Mouse (Mus musculus): ENCODE measurements around the gene Mdm4.
"Not testable (repeated sequence)": the region's sequence is repeated elsewhere in the genome, so short reads cannot be mapped to it uniquely, and the experiment has no call there.

The Mdm4 gene

DNA sequence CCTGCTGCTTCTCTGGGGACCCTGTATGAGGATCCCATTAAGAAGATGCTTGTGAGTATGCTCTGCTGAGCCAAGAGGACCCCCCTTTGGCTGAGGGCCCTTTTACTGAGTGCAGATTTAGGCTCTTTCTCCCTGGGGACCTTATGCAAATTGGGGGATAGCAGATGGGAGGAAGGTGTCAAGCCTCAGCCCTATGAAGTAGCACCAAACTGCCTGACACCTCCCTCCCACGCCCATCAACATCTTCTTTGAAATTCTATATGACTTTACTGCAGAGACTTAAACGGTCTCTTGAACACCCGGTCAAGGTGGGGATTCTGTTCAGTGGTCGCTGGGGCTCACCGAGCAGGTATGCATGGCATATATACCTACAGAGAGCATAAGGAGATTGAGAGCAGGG, 22.7 kb upstream of the Mdm4 start:
- in situ Hi-C loops (cut with MseI, MboI) = loop anchor here (5.0 kb wide), 1 partner anchor 34 kb away; no protein-coding TSS in a partner anchor

DNA sequence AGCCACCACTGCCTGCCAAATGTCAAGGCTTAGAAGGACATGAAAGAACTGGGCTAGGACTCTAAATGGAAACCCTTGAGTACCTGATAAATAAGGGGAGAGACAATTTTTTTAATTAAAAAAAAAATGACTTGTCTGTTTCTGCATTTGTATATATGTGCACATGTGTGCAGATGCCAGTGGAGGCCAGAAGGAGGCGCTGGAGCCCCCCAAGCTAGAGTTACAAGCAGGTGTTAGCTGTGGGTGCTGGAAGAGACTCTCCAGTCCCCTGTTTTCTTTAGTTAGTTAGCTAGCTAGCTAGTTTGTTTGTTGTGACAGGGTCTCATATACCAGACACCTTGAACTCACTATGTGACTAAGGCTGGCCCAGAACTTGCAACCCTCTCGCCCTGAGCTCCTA, 21.5 kb upstream of the Mdm4 start:
- in situ Hi-C loops (cut with MseI, MboI) = loop anchor here (5.0 kb wide), 1 partner anchor 35 kb away; no protein-coding TSS in a partner anchor

DNA sequence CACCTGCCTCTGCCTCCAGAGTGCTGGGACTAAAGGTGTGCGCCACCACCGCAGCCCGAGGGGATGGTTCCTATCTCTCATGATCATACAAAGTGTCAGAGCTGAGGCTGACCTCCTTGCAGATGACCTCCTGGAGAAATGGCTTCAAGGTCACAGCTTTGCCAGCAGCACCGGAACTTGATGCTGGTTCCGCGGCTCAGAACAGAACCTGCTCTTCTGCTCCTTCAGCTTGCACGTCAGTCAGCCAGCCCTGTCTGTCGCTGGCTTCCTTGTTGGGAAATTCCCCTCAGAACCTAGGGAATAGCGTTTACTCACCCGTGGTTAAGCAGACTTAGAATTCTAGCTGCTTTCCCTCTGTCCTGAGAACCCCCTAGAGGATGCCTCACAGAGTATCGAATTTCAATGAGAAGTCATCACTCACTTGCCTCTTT, 19.7 kb upstream of the Mdm4 start:
- in situ Hi-C loops (cut with MseI, MboI) = loop anchor here (5.0 kb wide), 1 partner anchor 37 kb away; no protein-coding TSS in a partner anchor

DNA sequence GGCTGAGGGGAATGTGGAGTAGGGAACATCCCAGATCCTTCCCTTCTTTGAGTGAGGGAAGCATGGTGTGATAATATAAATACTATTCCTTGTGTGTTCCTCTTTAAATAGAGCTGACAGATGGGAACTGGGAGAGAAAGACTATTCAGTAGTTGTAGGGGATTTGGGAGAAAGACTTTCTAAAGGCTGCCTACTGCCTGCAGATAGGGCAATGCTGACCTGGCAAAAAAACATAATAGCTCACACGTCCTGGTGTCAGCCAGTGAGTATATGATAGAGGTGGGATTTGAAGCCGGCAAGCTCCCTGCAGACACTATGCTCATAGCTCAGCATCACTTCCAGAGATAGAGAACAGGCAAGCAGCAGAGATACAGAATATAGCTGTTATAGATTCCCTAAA, 18.3 kb upstream of the Mdm4 start:
- in situ Hi-C loops (cut with MseI, MboI) = loop anchor here in 1 of 2 experiments (10.0 kb wide), 1 partner anchor 86 kb away; the partner anchor contains the start of gene Ppp1r15b

DNA sequence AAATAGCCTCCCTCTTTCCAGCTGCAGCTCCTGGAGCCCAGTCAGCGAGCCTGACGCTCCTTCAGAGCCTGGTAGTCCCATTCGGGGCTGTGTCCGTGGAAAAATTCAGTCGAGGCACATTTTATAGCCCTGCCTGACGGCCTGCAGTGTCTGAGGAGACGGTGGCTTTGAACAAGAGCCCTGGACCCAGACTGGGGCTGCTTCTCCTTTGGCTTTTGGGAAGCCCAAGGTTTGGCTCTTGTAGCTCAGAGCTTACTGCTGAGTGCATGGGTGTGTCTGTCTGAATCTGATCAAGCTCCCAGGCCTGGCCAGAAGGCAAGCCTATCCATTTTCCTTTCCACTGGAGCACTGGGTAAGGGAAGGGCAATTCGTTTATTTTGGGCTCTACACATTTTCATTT, 17.2 kb upstream of the Mdm4 start:
- in situ Hi-C loops (cut with MseI, MboI) = loop anchor here in 1 of 2 experiments (10.0 kb wide), 1 partner anchor 87 kb away; the partner anchor contains the start of gene Ppp1r15b

DNA sequence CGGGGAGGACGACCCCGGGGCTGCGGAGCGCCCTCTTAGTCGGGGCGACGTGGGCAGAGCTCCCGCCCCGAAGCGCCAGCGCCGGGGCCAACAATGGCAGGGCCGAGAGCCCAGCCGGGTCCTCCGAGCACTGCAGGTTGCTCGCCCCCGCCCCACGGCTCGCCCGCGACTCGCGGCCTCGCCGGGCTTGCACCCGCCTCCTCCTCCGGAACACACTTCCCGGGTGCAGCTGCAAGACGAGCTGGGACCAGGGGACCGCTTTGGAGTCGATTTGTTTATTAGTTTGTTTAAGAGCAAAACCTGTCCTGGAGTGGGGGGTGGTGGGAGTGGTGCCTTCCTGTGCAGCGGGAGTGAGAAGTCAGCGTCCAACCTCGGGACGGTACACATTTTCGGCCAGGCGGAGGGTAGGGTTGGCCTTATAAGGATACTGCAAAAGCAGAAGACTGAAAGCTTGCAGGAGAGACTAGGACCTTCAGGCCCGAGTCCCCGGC, 16.1 kb upstream of the Mdm4 start:
- in situ Hi-C loops (cut with MseI, MboI) = loop anchor here in 1 of 2 experiments (10.0 kb wide), 1 partner anchor 88 kb away; the partner anchor contains the start of gene Ppp1r15b

DNA sequence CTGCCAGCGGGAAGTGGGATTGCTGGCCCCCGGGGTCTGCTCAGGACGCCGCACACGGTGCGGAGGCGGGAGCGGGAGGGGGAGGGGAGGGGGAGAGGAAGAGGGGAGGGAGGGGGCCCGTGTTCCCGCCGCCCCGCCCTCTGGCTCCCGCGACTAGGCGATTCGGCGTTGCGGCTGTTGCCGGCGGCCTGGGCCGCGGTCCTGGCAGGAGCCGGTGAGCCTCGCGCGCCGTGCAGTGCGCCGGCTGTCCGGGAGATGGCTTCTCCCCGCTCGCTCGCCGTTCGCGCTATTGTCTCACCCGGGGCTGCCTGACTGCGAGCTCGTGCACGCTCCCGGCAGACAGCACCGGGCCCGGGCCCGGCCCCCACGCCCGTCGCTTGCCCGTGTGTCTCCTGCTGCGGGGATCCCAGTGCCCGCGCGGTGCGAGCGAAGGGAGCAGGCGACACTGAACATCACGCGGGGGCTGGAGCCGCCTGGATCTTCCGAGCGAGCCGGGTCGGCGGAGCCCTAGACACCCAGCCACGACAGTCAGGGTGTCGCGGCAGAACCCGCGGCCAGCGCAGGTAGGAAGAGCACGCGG, 15.6 kb upstream of the Mdm4 start:
- in situ Hi-C loops (cut with MseI, MboI) = loop anchor here in 1 of 2 experiments (10.0 kb wide), 1 partner anchor 89 kb away; the partner anchor contains the start of gene Ppp1r15b

DNA sequence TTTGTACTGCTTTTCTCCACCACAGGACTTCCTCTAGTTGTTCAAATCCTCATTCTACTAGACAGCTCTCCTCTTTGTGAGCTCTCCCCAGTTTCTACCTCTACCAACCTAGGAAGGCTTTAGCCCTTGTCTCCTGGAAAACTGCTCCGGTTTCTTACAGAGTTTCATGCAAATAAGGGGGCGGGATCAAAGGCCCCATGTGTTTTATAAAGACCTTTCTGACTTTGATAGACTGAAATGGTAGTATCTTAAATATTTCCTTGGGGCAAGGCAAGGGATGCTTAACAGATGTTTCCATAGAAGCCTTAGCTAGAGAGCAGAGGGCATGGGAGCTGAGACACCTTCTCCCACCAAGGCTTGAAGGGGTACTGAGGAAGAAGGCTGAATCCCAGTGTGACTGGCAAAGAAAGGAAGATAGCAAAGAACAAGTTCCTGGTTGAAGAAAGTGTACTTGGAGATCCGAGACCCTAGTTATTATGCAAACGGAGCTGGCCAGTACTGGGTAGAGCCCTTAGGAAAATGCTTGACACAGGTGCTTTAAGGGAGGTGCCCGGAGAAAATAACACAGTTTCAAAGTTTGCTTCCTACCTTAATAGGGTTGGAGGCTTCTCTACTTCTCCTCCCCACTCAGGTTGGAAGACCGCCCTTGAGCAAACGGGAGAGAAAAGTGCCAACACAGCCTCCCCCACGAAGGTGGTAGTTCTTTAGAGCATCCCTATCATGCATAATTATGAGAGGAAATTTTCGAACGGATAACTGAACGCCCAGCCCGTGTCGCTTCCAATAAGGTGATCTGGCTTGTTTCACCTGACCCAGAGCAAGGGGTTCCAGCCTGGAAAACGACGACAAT, 14.9 kb upstream of the Mdm4 start, which contains the start of gene Pik3c2b:
TSS of gene Pik3c2b (plus strand) at position 657 of the 850 bp plus-strand sequence.
- in situ Hi-C loops (cut with MseI, MboI) = loop anchor here in 1 of 2 experiments (10.0 kb wide), 1 partner anchor 90 kb away; the partner anchor contains the start of gene Ppp1r15b

DNA sequence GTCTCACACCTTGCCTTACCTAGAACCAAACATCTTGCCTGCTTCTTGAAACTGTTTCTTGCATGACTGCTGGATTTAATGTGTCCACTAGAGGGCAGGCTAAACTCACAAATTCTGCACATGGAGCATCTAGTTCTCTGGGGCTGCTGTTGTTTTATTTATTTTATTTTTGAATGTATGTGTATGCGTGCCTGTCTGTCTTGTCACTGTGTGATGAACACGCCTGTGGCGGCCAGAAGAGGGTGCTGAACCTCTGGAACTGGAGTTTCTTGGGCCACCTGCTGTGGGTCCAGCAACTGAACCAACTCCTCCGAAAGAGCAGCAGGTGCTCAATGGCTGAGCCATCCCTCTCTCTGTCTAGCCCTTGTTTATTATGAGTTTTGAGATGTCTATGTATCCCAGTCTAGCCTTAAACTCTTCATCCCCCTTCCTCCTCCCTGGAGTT, 9.2 kb upstream of the Mdm4 start:
- in situ Hi-C loops (cut with MseI, MboI) = no loop called here

DNA sequence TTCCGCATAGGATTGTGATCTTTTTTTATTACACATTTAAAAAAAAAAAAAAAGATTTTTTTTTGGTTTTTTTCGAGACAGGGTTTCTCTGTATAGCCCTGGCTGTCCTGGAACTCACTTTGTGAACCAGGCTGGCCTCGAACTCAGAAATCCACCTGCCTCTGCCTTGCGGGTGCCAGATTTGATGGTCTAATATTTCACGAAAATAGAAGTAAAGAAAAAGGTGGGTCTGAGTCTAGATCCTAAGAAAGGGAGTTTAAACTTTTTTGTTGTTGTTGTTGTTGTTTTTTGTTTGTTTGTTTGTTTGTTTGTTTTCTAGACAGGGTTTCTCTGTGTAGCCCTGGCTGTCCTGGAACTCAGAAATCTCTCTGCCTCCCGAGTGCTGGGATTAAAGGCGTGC, 4.3 kb upstream of the Mdm4 start:
- in situ Hi-C loops (cut with MseI, MboI) = not testable (repeated sequence)

DNA sequence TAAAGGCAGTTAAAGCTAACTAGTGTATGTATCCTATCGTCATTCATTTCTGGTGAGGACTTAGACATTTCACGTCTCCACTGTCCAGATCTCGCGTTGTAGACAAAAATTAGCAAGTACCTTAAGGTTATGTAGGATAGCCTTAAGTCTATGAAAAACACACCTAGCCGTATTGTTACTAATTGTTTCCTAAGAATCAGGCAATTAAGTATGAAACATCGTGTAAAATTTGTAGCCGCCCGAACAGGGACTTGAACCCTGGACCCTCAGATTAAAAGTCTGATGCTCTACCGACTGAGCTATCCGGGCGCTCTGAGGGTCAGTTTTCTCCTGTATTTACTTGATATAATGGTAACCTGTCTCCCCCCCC, 3.7 kb upstream of the Mdm4 start:
- in situ Hi-C loops (cut with MseI, MboI) = no loop called here

DNA sequence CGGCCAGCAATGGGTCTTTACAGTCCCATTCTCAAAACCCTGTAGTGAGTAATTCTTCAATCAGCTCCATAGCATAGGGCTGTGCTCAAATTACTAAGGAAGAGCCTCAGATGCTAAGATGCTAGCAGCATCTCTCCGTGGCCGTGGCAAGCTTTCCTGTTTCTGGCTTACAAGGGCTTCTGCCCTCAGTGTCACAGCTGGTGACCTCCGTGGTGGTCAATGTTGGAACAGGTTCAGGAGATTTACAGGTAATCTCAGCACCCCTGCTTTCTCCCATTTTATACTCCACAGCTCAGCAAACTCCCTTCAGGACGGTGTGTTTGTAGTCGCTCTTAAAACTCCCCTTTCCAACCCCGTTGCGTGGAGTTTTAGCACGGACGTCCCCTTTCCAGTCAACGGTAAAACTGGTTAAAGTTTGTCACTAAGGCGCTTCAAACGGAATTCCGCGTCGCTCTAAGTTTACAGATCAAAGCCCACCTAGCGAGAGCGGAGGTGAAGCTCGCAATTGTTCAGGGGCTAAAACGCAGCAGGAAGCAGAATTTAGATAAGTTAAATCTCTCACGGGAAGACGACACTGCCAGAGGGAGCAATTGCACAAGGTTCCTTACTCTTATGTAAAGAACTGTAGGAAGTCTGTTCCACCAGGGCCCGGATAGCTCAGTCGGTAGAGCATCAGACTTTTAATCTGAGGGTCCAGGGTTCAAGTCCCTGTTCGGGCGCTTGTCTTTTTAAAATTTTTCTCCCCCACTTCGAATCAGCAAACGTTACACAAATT, 3.1 kb upstream of the Mdm4 start:
- in situ Hi-C loops (cut with MseI, MboI) = no loop called here

DNA sequence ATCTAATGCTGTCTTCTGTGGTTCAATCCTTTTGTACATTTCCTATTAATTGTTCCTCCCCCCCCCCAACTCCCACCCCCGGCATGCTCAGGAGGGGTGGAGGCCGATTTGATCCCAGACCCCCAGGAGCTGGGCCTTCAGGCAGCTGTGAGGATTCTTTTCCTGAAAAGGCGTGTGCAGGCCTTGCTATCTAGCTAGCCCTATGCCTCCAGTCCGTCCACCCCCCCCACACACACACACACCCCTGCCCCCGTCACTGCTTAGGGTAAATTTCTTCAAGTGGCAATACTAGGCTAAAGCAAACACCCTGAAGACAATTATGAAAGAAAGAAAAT, 2.6 kb upstream of the Mdm4 start:
- in situ Hi-C loops (cut with MseI, MboI) = no loop called here

DNA sequence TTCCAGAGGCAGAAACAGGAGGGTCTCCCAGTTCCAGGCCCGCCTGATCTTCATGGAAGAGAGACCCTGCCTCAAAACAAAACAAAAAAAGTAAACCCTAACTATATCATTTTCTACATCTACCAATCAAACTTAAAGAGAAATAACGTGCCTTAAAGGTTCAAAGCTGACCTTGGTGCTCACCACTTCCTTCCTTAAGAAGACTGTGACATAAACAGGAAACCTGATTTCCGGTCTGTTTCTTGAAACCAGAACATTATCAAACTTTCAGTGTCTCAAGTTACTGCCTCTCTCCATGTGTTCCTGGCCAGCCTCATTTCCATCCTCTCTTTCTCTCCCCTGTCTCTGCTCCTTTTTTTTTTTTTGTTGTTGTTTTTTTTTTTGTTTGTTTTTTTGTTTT, 617 bp downstream of the Mdm4 start:
- in situ Hi-C loops (cut with MseI, MboI) = no loop called here

DNA sequence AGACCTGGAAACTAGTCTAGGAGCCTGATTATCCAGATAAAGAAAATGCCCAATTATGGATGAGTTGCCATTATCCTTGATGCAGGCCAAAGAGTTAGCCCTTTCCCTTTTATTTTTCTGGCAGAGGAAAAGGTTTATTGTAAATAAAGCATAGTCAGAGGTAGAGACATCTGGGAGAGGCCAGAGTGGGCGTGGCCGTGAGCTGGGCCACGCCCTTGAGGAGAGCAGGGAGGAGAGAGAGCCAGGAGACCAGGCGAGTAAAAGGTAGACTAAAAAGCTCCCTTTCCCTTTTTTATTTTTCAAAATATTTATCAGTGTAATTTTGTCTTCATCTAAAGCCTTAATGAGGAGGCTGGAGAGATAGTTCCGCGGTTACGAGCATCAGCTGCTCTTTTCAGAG, 2.4 kb downstream of the Mdm4 start:
- in situ Hi-C loops (cut with MseI, MboI) = no loop called here

DNA sequence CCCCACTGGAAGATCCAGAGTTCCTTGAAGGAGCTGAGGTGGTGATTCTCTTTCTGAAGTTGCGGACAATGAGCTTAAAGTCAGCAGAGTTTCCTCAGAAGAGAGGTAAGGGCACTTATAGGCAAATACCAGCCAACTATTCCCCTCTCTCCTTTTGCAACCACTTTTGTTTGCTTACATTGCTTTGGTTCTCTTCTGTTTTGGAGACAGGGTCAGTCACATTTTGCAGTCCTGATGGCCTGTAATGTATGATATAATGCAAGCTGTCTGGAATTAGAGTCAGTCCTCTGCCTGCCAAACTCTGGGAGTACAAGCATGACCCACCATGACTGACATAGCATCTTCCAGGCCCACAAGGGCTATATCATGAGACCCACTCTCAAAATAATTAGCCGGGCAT, 3.2 kb downstream of the Mdm4 start:
- in situ Hi-C loops (cut with MseI, MboI) = no loop called here

DNA sequence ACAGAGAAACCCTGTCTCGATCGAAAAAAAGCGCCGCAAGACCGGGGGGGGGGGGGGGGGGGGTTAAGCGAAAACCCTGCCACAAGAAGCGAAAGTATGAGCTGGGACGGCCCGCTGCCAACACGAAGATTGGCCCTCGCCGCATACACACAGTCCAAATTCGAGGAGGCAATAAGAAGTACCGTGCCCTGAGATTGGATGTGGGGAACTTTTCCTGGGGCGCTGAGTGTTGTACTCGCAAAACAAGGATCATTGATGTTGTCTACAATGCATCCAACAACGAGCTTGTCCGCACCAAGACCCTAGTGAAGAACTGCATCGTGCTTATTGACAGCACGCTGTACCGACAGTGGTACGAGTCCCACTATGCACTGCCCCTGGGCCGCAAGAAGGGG, 4.6 kb downstream of the Mdm4 start:
- in situ Hi-C loops (cut with MseI, MboI) = not testable (repeated sequence)

DNA sequence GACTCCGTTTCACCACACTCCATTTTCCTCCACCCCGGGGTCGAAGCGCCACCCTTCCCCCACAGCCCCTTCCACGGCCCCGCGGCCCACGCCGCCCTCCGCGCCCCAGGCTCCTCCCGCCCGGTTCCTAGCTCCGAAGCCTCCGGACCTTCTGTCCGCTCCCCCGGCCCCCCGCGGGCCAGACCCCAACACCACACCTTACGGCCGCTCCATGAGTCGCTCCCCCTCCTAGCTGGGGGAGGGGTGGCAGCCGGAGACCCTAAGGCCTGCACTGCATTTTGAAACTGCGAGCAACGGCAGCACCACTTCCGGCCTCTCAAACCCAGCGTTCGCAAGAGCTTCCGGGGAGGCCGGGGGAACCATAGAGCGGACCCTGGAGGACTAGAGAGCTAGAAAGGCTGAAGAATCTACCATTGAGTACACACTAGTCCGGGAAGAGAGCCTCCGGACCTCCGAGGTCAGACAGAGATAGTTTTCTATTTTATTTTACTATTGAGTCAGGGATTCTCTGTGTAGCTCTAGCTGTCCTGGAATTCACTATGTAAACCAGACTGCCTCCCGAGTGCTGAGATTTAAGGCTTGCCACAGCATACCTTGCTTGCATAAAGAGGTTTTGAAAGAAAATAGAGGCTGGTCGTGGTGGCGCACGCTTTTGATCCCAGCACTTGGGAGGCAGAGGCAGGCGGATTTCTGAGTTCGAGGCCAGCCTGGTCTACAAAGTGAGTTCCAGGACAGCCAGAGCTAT, 5.1 kb downstream of the Mdm4 start:
- in situ Hi-C loops (cut with MseI, MboI) = no loop called here

DNA sequence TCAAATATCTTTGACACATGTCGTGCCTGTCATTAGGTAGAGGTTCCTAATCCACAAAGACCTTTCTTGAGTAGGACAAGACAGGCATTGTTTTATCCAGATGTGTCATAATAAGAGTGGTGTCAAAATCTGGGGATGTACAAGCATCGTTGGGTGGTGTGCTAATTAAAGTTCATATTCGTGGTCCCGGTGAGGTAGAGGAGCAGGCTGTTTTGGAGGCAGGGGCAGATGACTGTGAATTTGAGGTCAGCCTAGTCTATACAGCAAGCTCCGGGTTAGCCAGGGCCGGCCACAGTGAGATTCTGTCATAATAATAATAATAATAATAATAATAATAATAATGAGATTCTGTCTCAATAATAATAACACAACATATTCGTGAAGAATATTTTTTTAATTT, 5.9 kb downstream of the Mdm4 start:
- in situ Hi-C loops (cut with MseI, MboI) = no loop called here

DNA sequence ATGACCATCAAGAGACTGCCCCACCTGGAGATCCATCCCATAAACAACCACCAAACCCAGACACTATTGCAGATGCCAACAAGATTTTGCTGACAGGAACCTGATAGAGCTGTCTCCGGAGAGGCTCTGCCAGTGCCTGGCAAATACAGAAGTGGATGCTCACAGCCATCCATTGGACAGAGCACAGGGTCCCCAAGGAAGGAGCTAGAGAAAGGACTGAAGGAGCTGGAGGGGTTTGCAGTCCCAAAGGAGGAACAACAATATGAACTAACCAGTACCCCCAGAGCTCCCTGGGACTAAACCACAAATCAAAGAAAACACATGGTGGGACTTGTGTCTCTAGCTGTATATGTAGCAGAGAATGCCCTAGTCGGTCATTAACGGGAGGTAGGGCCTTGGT, 6.6 kb downstream of the Mdm4 start:
- in situ Hi-C loops (cut with MseI, MboI) = not testable (repeated sequence)

DNA sequence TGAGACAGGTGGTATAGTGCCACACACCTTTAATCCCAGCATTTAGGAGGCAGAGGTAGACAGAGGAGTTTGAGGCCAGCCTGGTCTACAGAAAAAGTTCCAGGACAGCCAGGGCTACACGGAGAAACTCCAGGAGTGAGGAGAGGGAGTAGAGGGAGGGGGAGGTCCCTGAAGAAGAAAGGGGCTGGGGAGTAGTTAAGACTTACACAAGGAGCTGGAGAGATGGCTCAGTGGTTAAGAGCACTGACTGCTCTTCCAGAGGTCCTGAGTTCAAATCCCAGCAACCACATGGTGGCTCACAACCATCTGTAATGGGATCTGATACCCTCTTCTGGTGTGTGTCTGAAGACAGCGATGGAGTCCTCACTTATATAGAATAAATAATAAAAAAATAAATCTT, 8.4 kb downstream of the Mdm4 start:
- in situ Hi-C loops (cut with MseI, MboI) = not testable (repeated sequence)

Data from mouse trophoblast stem cell (cell line).